Mouse (Mus musculus) induced T-regulatory cell, adult 2 months (primary cell): ENCODE results near the gene Polm.

ENCODE experiments used
- DNase-seq: peaks from one replicate; pipeline ENCODE4 v3.0.0-alpha.2; 2012; ENCODE audit warnings: low read depth

The Polm gene

GRCm38 (mm10) chr11:5802457-5803217, 35.2 kb downstream of the Polm start:
- no peak for DNase-seq

- no peak for DNase-seq
These were observed 35.8 kb downstream of the Polm start for GRCm38 (mm10) chr11:5802005-5802404.

- DNase-seq = no peak
These were observed 36.3 kb downstream of the Polm start for GRCm38 (mm10) chr11:5801511-5801910.

- no peak for DNase-seq
These were observed 38.0 kb downstream of the Polm start for GRCm38 (mm10) chr11:5799621-5800490.

GRCm38 (mm10) chr11:5797928-5798327, 39.9 kb downstream of the Polm start:
- DNase-seq = no peak

DNA sequence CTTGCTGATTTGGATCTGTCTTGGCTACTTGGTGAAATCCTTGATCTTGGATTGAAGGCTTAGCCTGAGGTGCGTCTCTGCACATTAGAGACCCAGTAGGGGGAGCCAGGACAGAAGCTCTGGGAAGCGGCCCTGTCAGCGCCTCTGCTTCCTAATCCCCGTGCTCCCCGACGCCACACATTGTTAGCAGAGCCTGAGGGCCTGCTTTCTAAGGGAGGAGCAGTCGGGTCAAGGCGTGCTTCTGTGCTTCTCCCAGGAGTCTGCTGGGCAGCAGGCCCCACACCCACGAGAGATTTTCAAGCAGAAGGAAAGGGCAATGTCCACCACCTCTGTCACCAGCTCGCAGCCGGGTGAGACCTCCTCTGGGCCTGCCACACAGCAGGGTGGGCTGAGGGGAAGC, 40.4 kb downstream of the Polm start:
- DNase-seq = no peak

DNA sequence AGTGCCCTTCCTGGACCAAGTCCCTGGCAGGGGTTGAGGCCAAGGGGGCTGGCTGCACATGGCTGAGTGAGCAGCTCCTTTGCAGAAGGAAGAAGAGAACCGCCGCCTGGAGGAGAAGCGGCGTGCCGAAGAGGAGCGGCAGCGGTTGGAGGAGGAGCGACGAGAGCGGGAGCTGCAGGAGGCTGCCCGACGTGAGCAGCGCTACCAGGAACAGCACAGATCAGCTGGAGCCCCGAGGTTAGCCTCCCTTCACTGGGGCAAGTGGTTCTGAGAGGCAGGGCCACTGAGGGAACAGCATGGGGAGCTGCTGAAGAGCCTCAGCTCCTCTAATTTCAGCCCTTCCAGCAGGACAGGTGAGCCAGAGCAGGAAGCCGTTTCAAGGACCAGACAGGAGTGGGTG, 40.9 kb downstream of the Polm start:
- DNase-seq = no peak

- DNase-seq = no peak
These were observed 42.1 kb downstream of the Polm start for GRCm38 (mm10) chr11:5795706-5796105.

GRCm38 (mm10) chr11:5795290-5795689, 42.5 kb downstream of the Polm start:
- no peak for DNase-seq

- no peak for DNase-seq
These were observed 47.4 kb downstream of the Polm start for GRCm38 (mm10) chr11:5790431-5790830.

DNA sequence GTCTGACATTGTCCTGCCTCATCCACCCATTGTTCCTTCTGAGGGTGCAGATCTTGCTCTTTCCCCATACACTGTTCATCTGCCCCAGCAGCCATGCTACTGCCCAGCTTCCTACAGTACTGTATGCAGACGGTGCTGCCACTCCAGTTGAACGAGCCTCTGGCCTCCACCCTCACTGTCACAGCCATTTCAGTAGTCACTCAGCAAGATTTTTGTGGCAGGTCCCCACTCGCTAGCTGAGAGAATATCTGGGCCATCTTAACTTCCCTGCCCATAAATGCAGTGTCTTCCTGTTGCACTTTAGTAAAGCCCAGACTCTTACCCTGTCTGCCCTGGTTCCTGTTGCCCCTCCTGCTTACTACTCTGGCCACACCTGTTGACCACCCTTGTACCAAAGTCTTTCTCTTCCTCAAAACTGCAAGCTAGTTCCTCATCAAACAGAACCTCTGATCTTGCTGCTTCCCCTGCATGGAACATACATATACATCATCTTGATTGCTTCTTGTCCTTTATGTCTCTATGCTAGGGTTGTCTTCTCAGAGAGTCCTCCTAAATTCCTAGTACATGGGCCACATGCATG, 48.0 kb downstream of the Polm start:
- DNase-seq = peak; percentile 38

DNA sequence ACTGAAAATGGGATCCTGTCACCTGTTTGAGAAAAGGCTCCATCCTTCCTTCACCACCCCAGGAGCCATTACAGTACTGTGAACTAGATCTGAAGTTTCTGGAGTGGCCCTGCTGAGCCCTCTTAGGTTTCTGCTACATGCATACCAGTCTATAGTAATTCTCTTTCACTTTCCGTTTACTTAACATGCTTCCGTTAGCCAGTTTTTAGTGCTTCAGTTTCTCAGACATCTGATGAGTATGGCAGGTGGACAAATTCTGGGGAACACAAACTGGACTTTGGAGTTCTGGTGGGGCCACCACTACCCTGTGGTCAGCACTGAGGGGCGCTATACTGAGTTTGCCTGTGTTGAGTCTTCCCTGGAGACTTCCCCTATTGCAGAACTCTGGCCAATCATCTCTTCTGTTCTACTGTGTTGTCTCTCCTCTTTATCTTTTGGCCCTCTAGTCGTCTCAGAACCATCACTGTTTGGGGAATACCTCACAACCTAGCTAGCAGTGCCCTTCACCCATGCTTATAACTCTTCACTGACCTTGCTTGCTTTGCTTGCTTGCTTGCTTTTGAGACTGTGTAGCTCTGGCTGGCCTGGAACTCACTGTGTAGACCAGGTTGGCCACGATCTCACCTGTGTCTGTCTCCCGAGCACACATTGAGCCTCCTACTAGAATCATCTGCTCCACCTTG, 48.6 kb downstream of the Polm start:
- DNase-seq = peak; percentile 80

DNA sequence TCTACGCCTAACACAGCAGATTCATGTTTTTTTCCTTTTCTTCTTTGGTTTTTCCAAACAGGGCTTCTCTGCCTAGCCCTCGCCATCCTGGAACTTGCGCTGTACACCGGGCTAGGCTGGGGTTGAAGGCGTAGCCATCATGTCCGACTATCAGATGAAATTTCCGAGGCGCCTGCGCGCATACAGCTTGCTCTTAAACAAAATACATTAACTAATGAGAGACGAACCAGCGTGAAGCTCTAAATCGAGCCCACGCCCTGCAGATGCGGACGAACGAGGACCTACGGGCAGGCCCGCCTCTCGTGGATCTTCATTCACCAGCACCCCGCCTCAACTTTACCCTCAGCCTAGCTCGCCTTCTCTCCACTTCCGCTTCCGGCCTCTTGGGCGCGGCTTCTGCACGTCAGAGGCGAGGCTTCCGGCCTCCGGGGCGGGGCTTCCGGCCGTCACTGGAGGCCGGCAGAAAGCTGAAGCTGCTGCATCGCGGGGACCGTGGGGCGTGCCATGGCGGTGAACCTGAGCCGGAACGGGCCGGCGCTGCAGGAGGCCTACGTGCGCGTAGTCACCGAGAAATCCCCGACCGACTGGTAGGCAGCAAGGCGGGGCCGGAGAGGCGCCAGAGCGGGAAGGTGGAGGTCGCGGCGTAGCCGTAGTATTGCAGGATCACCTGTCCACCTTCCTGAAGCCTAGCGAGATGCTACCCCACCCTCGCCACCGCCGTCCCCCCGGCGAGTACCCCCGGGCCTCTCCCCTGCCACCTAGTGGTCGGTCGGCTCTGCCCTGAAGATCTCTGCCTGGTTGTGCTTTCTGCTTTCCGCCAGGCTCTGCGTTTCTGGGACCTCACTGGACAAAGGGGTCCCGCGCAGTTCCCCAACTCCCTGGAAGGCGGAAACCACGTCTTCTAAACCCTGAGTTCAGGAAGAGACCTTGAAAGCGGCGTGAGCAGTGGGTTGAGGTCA, 49.5 kb downstream of the Polm start, which contains the start of gene Dbnl:
Gene Dbnl (plus strand): TSS at position 433 of the 959 bp plus-strand sequence.
- DNase-seq = peak; percentile 99

GRCm38 (mm10) chr11:5787671-5788055, 50.2 kb downstream of the Polm start:
- DNase-seq = no peak

DNA sequence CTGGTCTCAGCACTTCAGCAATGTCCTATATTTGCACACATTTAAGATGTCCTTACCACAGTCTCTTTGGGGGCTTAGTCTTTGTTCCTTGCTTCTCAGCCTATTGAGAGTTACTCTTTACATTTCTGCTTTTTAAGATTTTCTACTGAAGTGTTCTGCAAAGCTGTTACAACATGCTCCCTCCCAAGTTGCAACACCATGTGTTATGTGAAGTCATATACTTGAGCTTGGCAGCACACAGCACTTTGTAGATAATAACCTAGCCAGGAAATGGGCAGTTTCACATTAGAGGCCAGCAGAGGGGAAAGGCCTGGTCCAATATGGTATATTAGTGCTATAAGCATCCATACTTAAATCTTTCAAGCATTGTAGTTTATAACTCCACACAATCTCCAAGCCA, 52.1 kb downstream of the Polm start:
- DNase-seq = no peak

GRCm38 (mm10) chr11:5782199-5782944, 55.4 kb downstream of the Polm start:
- DNase-seq = no peak

- DNase-seq = no peak
These were observed 57.7 kb downstream of the Polm start for GRCm38 (mm10) chr11:5780035-5780499.

DNA sequence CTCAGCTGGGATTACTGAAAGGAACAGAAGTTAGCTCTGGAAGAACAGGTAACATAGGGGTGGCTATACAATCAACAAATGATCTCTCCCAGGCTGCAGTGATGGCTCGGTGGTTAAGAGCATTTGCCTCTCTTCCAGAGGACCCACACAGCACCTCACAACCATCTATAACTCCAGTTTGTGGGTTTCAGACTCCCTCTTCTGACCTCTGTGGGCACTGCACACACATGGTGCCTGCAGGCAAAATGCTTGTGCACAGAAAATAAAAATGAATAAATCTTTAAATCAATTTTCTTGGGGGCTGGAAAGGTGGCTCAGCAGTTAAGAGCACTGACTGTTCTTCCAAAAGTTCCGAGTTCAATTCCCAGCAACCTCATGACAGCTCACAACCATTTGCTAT, 59.3 kb downstream of the Polm start:
- DNase-seq = peak; percentile 54
